Mouse (Mus musculus) intestine, embryonic 15.5 days (tissue): Measurements from ENCODE around the gene Camkmt. TPM values are rescaled to one million over a fixed set of nuclear protein-coding genes. Genes with fewer than 3 reads are reported as not detected.

ENCODE experiments used
- ATAC-seq: fragments of 200-750 bp; cut with Nextera tagmentation; 2 replicates; pipeline ENCODE4 v1.8.0; 2017; ENCODE audit warnings: moderate TSS enrichment, moderate library complexity
- H3K27ac ChIP-seq: fragments of 300-500 bp; sonication (generic); 2 replicates; pipeline ENCODE4 v1.5.1; 2015; ENCODE audit warnings: mild to moderate bottlenecking, inconsistent platforms
- H3K27me3 ChIP-seq: fragments of 300-500 bp; sonication (generic); replicated peaks from 2 replicates; pipeline ENCODE4 v1.6.1; 2015; ENCODE audit warnings: inconsistent platforms
- H3K36me3 ChIP-seq: fragments of 300-500 bp; sonication (generic); 2 replicates; pipeline ENCODE4 v1.6.1; 2015; ENCODE audit warnings: inconsistent platforms
- H3K4me1 ChIP-seq: fragments of 300-500 bp; sonication (generic); replicated peaks from 2 replicates; pipeline ENCODE4 v1.6.1; 2015; ENCODE audit warnings: inconsistent platforms
- H3K4me2 ChIP-seq: fragments of 300-500 bp; sonication (generic); replicated peaks from 2 replicates; pipeline ENCODE4 v1.6.1; 2015; ENCODE audit warnings: mild to moderate bottlenecking, inconsistent platforms
- H3K4me3 ChIP-seq: fragments of 300-500 bp; sonication (generic); replicated peaks from 2 replicates; pipeline ENCODE4 v1.5.1; 2015; ENCODE audit warnings: inconsistent platforms
- H3K9ac ChIP-seq: fragments of 300-500 bp; sonication (generic); 2 replicates; pipeline ENCODE4 v1.6.1; 2015; ENCODE audit warnings: inconsistent platforms
- H3K9me3 ChIP-seq: fragments of 300-500 bp; sonication (generic); 2 replicates; pipeline ENCODE4 v1.6.1; 2016; ENCODE audit warnings: inconsistent platforms
- WGBS: fragments of 180-500 bp; shearing (Covaris S2); methylation state at CpG from one replicate; pipeline ENCODE4 v1.1.7; 2015; 5-methylcytosine and 5-hydroxymethylcytosine counted together
- polyA plus RNA-seq: library from polyadenylated mRNA; unstranded; fragments of >200 nt; fragmentation: Nextera tagmentation; extraction: Ambion mirVana; gene quantifications from 2 replicates; pipeline ENCODE4 v1.2.1, GENCODE M21; 2015

Gene Camkmt
- polyA plus RNA-seq, 1 experiment from 2014 or later: 17.4 TPM

- no peak for ATAC-seq
Observed at GRCm38 (mm10) chr17:85367319-85367718, 277.0 kb downstream of the Camkmt start.

GRCm38 (mm10) chr17:85368776-85369175 is 278.4 kb downstream of the Camkmt start:
- Histone ChIP-seq H3K27me3 (peaks cover 3% of the 10 kb centered on the region; the same call in 1 of the 2 replicates), H3K4me2 (no peak overlapping the region), H3K36me3 (no peaks in the 10 kb centered on the region), H3K4me3 (no peak overlapping the region), H3K9me3 (no peaks in the 10 kb centered on the region), H3K4me1 (no peaks in the 10 kb centered on the region), H3K27ac (no peak overlapping the region), H3K9ac (no peak overlapping the region)
- 74% methylated on average over 8 of the region's 8 CpGs for WGBS
- no peak for ATAC-seq

More at GRCm38 (mm10) chr17:85367319-85367718, 277.0 kb downstream of the Camkmt start:
- H3K4me2 ChIP-seq: no peak overlapping the region
- H3K4me3 ChIP-seq: no peak overlapping the region
- peaks cover 3% of the 10 kb centered on the region; the same call in 1 of the 2 replicates for H3K27me3 ChIP-seq
- H3K27ac ChIP-seq: no peak overlapping the region
- no peak overlapping the region for H3K9ac ChIP-seq
- 92% methylated on average over 5 of the region's 5 CpGs for WGBS
- no peaks in the 10 kb centered on the region for H3K4me1 ChIP-seq
- H3K9me3 ChIP-seq: no peaks in the 10 kb centered on the region
- H3K36me3 ChIP-seq: no peaks in the 10 kb centered on the region

DNA sequence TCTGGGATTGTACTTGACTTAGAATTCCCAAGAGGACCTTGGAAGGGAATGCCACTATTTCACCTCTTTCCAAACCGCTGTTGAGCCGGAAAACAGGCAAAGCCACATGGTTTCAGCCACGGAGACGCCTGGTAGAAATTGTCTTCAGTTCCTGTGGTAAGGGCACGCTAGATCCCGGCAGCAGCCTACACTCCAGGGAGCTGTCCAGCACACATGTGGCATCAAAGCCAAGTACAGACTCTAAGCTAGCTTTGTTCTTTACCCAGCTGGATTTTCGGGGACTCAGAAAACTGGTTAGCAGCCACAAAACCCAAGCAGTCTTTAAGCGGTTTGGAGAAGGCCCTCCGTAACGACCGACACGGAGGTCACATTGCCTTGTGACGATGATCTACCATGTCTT is 281.7 kb downstream of the Camkmt start:
- no peak overlapping the region for H3K9ac ChIP-seq
- no peak overlapping the region for H3K4me3 ChIP-seq
- no peak overlapping the region for H3K4me2 ChIP-seq
- peaks cover 3% of the 10 kb centered on the region; the same call in 1 of the 2 replicates for H3K27me3 ChIP-seq
- no peak for ATAC-seq
- 67% methylated on average over 13 of the region's 13 CpGs for WGBS
- no peak overlapping the region for H3K27ac ChIP-seq
- peaks cover 5% of the 10 kb centered on the region; the same call in 1 of the 2 replicates for H3K4me1 ChIP-seq
- no peaks in the 10 kb centered on the region for H3K36me3 ChIP-seq
- no peaks in the 10 kb centered on the region for H3K9me3 ChIP-seq

DNA sequence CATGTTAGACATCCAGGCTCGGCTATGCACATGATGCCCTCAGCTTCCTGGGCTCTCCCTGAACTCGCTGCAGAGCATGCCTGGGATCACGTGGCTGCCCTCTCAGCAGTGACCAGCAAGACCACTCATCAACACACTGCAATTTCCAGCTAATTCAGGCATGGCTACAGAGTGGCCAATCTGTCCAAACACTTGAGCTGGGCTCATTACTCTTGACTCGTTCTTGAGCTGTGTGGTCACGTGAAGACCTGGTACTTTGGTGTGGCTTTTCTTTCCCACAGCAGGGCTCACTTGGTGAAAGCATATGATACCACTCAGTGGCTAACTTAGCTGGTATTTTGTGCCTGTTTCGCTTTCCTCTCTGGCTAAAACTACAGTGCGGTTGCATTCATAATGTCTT is 282.2 kb downstream of the Camkmt start:
- Histone ChIP-seq H3K36me3 (no peaks in the 10 kb centered on the region), H3K27ac (no peak overlapping the region), H3K9ac (no peak overlapping the region), H3K4me3 (no peak overlapping the region), H3K9me3 (no peaks in the 10 kb centered on the region), H3K4me1 (peaks cover 5% of the 10 kb centered on the region; the same call in 1 of the 2 replicates), H3K4me2 (no peak overlapping the region), H3K27me3 (peaks cover 3% of the 10 kb centered on the region; the same call in 1 of the 2 replicates)
- WGBS: 84% methylated on average over 7 of the region's 7 CpGs
- no peak for ATAC-seq

DNA sequence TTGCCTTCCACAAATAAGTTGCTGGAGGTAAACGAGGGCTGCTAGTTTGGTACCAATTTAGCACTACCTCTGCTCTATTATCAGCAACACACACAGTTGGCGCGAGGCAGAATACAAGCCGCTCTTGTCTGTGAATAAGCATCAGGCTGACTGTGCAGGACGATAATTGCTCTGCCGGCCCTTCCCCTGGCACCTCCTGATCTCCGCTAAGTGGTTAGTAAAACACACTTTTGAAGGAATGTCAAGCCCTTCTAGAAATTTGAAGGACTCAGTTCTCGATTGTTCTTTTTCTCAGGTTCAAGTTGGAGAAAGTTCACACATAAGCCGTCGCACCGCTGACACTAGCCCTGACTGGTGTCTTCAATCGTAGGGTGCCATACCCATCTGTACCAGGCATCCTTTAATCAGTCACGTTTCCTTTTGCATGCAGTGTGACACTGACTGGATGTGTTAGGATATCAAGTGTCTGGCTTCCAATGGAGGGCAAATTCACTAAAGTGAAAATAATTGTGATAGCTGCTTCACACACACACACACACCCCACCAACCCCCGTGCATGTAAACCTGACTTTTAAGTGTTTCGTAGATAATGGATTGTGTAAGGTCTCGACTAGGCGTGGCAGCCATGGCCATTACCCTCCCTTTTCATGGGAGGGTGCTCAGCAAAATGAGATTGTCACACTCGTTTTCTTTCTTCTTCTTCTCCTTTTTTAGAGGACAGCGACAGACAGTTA is 283.9 kb downstream of the Camkmt start:
- Histone ChIP-seq H3K4me2 (no peak overlapping the region), H3K9me3 (no peaks in the 10 kb centered on the region), H3K27me3 (peaks cover 3% of the 10 kb centered on the region; the same call in 1 of the 2 replicates), H3K4me3 (no peak overlapping the region), H3K36me3 (no peaks in the 10 kb centered on the region), H3K27ac (no peak overlapping the region), H3K9ac (no peak overlapping the region), H3K4me1 (peaks cover 5% of the 10 kb centered on the region; the same call in 1 of the 2 replicates)
- ATAC-seq: no peak
- WGBS: 82% methylated on average over 19 of the region's 19 CpGs

- H3K36me3 ChIP-seq: no peaks in the 10 kb centered on the region
- H3K27ac ChIP-seq: no peak overlapping the region
- ATAC-seq: no peak
- 68% methylated on average over 8 of the region's 8 CpGs for WGBS
- H3K4me1 ChIP-seq: peaks cover 5% of the 10 kb centered on the region; the same call in 1 of the 2 replicates
- H3K9ac ChIP-seq: no peak overlapping the region
- H3K27me3 ChIP-seq: peaks cover 3% of the 10 kb centered on the region; the same call in 1 of the 2 replicates
- no peaks in the 10 kb centered on the region for H3K9me3 ChIP-seq
- H3K4me2 ChIP-seq: no peak overlapping the region
- no peak overlapping the region for H3K4me3 ChIP-seq
Observed at GRCm38 (mm10) chr17:85374834-85375176, 284.5 kb downstream of the Camkmt start.

DNA sequence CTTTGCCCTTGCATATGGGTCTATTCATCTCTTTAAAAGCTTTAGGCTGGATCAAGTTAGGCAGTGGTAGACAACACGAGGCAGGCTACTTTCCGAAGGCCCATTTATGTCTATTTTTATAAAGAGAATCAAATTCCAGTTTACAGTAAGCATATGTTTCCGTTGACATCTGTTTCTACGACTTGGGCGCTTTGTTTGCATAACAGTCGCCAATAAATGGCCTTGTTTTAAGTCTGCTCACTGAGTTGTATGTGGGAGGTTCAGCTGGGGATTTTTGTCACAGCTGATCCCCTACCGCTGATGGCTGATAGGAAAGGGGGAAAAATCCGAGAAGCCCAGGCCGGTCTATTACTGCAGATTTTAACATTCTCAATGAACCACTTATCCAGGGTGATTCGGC is 285.2 kb downstream of the Camkmt start:
- peak overlapping the region; percentile 4; the same call in 1 of the 2 replicates for H3K4me2 ChIP-seq

DNA sequence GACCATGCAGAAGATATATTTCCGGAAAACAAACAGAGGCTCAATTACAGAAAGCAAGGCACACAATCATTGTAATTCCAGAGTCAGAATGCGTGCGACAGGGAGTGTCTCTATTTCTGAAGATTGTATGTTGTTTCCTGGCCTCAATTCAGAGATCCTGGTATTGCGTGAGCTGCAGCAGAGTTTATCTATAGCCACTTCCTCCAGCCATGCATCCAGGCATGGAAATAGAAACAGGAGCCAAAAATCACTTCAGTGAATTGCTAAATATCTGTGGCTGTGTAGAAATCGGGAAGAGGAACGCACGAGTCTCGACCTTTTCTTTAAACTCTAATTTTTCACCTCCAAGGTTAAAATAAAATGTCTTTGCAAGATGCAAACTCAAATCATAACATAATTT is 287.1 kb downstream of the Camkmt start:
- Histone ChIP-seq H3K9me3 (no peaks in the 10 kb centered on the region), H3K27me3 (no peaks in the 10 kb centered on the region), H3K4me3 (no peak overlapping the region), H3K4me2 (no peak overlapping the region), H3K27ac (no peak overlapping the region), H3K4me1 (peaks cover 5% of the 10 kb centered on the region; the same call in 1 of the 2 replicates), H3K36me3 (no peaks in the 10 kb centered on the region), H3K9ac (no peak overlapping the region)
- 46% methylated on average over 8 of the region's 8 CpGs for WGBS
- no peak for ATAC-seq

More for the DNA sequence above, 285.2 kb downstream of the Camkmt start:
- Histone ChIP-seq H3K9ac (no peak overlapping the region), H3K27ac (no peak overlapping the region), H3K9me3 (no peaks in the 10 kb centered on the region), H3K4me3 (no peak overlapping the region), H3K36me3 (no peaks in the 10 kb centered on the region), H3K27me3 (peaks cover under 1% of the 10 kb centered on the region; the same call in 1 of the 2 replicates), H3K4me1 (peaks cover 5% of the 10 kb centered on the region; the same call in 1 of the 2 replicates)
- WGBS: 40% methylated on average over 10 of the region's 10 CpGs
- ATAC-seq: no peak

GRCm38 (mm10) chr17:85379101-85379500 is 288.7 kb downstream of the Camkmt start:
- WGBS: 88% methylated on average over 7 of the region's 7 CpGs
- peaks cover 5% of the 10 kb centered on the region; the same call in 1 of the 2 replicates for H3K4me1 ChIP-seq
- ATAC-seq: no peak
- H3K9ac ChIP-seq: no peak overlapping the region
- no peak overlapping the region for H3K4me3 ChIP-seq
- no peak overlapping the region for H3K27ac ChIP-seq
- H3K27me3 ChIP-seq: no peaks in the 10 kb centered on the region
- H3K4me2 ChIP-seq: no peak overlapping the region
- H3K9me3 ChIP-seq: no peaks in the 10 kb centered on the region
- no peaks in the 10 kb centered on the region for H3K36me3 ChIP-seq

GRCm38 (mm10) chr17:85381578-85382223 is 291.3 kb downstream of the Camkmt start:
- no peak for ATAC-seq
- Histone ChIP-seq H3K4me2 (no peak overlapping the region), H3K27ac (no peak overlapping the region), H3K9ac (no peak overlapping the region), H3K4me3 (no peak overlapping the region), H3K9me3 (no peaks in the 10 kb centered on the region), H3K27me3 (no peaks in the 10 kb centered on the region), H3K4me1 (no peaks in the 10 kb centered on the region), H3K36me3 (no peaks in the 10 kb centered on the region)
- 79% methylated on average over 8 of the region's 8 CpGs for WGBS

- Histone ChIP-seq H3K27ac (no peak overlapping the region), H3K27me3 (no peaks in the 10 kb centered on the region), H3K4me2 (no peak overlapping the region), H3K36me3 (no peaks in the 10 kb centered on the region), H3K4me3 (no peak overlapping the region), H3K4me1 (no peaks in the 10 kb centered on the region), H3K9me3 (no peaks in the 10 kb centered on the region), H3K9ac (no peak overlapping the region)
- ATAC-seq: no peak
- WGBS: 59% methylated on average over 4 of the region's 4 CpGs
Observed at GRCm38 (mm10) chr17:85382344-85382743, 292.0 kb downstream of the Camkmt start.

DNA sequence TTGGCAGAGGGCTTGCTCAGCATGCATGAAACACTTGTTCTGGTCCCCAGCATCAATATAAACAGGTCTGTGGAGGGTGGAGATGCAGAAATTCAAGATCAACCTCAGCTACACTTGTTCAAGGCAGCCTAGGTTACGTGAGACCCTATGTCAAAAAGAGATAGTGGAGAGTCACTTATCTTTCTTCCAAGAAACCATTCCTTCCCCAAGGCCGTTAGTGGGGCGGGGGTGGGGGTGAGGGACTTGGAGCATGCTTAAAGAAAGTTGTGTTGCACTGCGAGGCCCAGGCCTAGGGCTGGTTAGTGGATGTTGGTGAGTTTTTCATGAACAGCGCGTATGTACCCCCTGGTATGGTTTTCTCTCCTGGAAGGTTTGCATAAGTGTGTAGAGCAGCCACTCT is 292.6 kb downstream of the Camkmt start:
- Histone ChIP-seq H3K36me3 (no peaks in the 10 kb centered on the region), H3K27me3 (no peaks in the 10 kb centered on the region), H3K4me2 (no peak overlapping the region), H3K9me3 (no peaks in the 10 kb centered on the region), H3K4me1 (no peaks in the 10 kb centered on the region), H3K9ac (no peak overlapping the region), H3K27ac (no peak overlapping the region), H3K4me3 (no peak overlapping the region)
- WGBS: 82% methylated on average over 6 of the region's 6 CpGs
- no peak for ATAC-seq
